Mouse (Mus musculus) forebrain, embryonic 14.5 days (tissue): Measurements from ENCODE around the gene Tatdn3. TPM values are rescaled to one million over a fixed set of nuclear protein-coding genes. Genes with fewer than 3 reads are reported as not detected.
A peak's percentile ranks its signal among the peaks of the same experiment; 100 is the strongest.
"Not testable (repeated sequence)": the region's sequence is repeated elsewhere in the genome, so short reads cannot be mapped to it uniquely, and the experiment has no call there.

Experiments
- ATAC-seq: fragments of 200-750 bp; cut with Nextera tagmentation; 2 replicates; pipeline ENCODE4 v1.8.0; 2017; ENCODE audit warnings: mild to moderate bottlenecking, moderate library complexity
- DNase-seq: peaks from one replicate; pipeline ENCODE4 v3.0.0-alpha.2; 2015; ENCODE audit warnings: low spot score
- H3K27ac ChIP-seq: fragments of 300-500 bp; sonication (generic); 2 replicates; pipeline ENCODE4 v1.5.1; 2014; ENCODE audit warnings: low read depth, mild to moderate bottlenecking, control low read depth, low read length, moderate library complexity
- H3K27me3 ChIP-seq: fragments of 300-500 bp; sonication (generic); replicated peaks from 2 replicates; pipeline ENCODE4 v1.6.1; 2014; ENCODE audit warnings: low read length, control low read depth, mixed read lengths; ENCODE audit not compliant: control insufficient read depth, insufficient read depth
- H3K36me3 ChIP-seq: fragments of 300-500 bp; sonication (generic); 2 replicates; pipeline ENCODE4 v1.6.1; 2014; ENCODE audit warnings: low read length, control low read depth; ENCODE audit not compliant: control insufficient read depth, insufficient read depth
- H3K4me1 ChIP-seq: fragments of 300-500 bp; sonication (generic); 2 replicates; pipeline ENCODE4 v1.6.1; 2014; ENCODE audit warnings: antibody characterized with exemption, low read length, control low read depth; ENCODE audit not compliant: control insufficient read depth, insufficient read depth
- H3K4me2 ChIP-seq: fragments of 300-500 bp; sonication (generic); 2 replicates; pipeline ENCODE4 v1.6.1; 2014; ENCODE audit warnings: mild to moderate bottlenecking, control low read depth, low read length
- H3K4me3 ChIP-seq: fragments of 300-500 bp; sonication (generic); 2 replicates; pipeline ENCODE4 v1.5.1; 2014; ENCODE audit warnings: low read depth, low read length, control low read depth
- H3K9ac ChIP-seq: fragments of 300-500 bp; sonication (generic); 2 replicates; pipeline ENCODE4 v1.6.1; 2014; ENCODE audit warnings: mild to moderate bottlenecking, low read length, control low read depth, moderate library complexity
- H3K9me3 ChIP-seq: fragments of 300-500 bp; sonication (generic); replicated peaks from 2 replicates; pipeline ENCODE4 v1.6.1; 2016; ENCODE audit warnings: low read length, control low read depth, mixed read lengths; ENCODE audit not compliant: control insufficient read depth
- WGBS: fragments of 180-500 bp; shearing (Covaris S2); extraction: QIAGEN DNeasy Blood & Tissue Kit; methylation state at CpG from one replicate; pipeline ENCODE4 v1.1.7; 2014; 5-methylcytosine and 5-hydroxymethylcytosine counted together
- polyA plus RNA-seq: library from polyadenylated mRNA; unstranded; fragments of >200 nt; fragmentation: Nextera tagmentation; extraction: Ambion mirVana; gene quantifications from 2 replicates; pipeline ENCODE4 v1.2.1, GENCODE M21; 2014

Gene Tatdn3
- polyA plus RNA-seq, 1 experiment from 2014 or later = 10.0 TPM

DNA sequence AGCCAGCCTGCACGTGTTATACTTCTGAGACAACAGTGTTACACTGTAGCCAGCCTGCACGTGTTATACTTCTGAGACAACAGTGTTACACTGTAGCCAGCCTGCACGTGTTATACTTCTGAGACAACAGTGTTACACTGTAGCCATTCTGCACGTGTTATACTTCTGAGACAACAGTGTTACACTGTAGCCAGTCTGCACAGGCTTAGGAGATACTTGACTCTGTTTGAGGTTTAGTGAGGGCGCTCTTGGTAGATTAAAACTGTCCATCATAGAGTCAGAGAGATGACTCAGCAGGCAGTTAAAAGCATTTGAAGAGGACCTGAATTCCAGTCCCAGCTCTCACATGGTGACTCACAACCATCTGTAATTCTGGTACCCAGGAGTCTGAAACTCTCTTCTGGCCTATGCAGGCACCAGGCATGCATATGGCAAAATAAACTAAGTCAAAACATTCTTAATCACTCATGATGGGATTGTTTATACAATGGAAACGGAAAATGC is 31.8 kb downstream of the Tatdn3 start:
- 76% methylated on average over 6 of the region's 6 CpGs for WGBS
- H3K9me3 ChIP-seq, H3K27me3 ChIP-seq, H3K9ac ChIP-seq, ATAC-seq, H3K4me2 ChIP-seq, H3K27ac ChIP-seq, H3K4me1 ChIP-seq, H3K4me3 ChIP-seq, DNase-seq, H3K36me3 ChIP-seq: not testable (repeated sequence)

DNA sequence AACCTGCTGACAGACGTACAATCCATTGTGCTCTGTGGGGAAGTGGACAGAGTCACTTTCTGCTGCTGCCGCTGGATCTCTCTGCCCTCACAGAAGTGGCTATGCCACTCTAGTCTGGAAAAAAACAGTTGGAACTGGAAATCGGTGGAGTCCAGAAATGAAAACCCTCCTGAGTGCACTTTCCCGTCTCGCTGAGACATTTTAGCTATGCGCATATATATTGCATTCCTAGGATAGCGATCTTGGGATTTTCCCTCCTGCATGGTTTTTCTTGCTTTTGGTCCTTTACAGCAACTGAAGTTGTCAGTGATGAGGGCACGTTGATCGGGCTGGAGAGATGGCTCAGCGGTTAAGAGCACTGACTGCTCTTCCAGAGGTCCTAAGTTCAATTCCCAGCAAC is 32.5 kb downstream of the Tatdn3 start:
- ATAC-seq = no peak
- Histone ChIP-seq H3K36me3 (no peaks in the 10 kb centered on the region), H3K27ac (no peak overlapping the region), H3K27me3 (no peaks in the 10 kb centered on the region), H3K4me1 (peaks cover 8% of the 10 kb centered on the region), H3K9me3 (no peaks in the 10 kb centered on the region), H3K4me2 (no peak overlapping the region), H3K4me3 (no peak overlapping the region), H3K9ac (no peak overlapping the region)
- 67% methylated on average over 10 of the region's 10 CpGs for WGBS
- DNase-seq = no peak

DNA sequence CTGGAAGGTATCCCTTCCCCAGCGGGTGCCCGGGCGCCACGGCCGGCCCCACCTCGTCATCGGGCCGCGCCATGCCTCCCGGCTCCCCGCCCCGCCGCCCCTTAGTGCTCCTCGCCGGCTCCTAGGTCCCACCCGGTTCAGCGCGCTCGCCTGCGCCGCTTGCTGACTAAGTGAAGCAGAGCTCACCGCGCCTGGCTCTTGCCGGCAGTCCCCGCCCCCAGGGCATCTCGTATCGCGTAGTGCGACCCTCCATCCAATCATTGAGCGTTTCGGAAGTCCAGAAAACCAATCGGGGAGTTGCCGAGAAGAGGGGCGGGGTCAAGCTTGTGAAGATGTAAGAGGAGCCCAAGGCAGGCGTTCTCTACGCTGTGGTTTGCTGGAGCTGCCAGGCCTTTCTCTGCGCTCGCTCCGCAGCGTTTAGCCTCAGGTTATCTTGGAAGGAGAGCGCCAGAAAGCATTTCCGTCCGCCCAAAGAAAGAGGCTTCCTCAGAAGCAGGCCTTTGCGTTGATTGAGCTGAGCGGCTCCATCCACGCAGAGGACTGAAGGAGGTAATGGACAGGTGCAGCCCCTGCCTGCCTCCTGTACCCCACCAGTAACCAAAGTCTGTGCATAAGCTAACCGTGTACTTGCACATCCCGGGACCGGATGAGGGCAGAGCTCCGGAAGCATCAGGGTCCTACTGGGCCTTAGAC is 36.6 kb downstream of the Tatdn3 start, which contains the start of gene Flvcr1:
Flvcr1 (minus strand) TSS at position 138 of the 693 bp plus-strand sequence.
- Histone ChIP-seq H3K4me1 (peaks cover 13% of the 10 kb centered on the region), H3K27ac (peak within 1 kb of the TSS; percentile 94), H3K4me3 (peak within 1 kb of the TSS; percentile 73), H3K27me3 (no peaks in the 10 kb centered on the region), H3K36me3 (peaks cover 2% of the 10 kb centered on the region; the same call in 1 of the 2 replicates), H3K9ac (peak within 1 kb of the TSS; percentile 84), H3K9me3 (no peaks in the 10 kb centered on the region), H3K4me2 (peak within 1 kb of the TSS; percentile 98)
- under 1% methylated on average over 50 of the region's 50 CpGs for WGBS
- ATAC-seq (peak; percentile 99), DNase-seq (peak; percentile 100)

DNA sequence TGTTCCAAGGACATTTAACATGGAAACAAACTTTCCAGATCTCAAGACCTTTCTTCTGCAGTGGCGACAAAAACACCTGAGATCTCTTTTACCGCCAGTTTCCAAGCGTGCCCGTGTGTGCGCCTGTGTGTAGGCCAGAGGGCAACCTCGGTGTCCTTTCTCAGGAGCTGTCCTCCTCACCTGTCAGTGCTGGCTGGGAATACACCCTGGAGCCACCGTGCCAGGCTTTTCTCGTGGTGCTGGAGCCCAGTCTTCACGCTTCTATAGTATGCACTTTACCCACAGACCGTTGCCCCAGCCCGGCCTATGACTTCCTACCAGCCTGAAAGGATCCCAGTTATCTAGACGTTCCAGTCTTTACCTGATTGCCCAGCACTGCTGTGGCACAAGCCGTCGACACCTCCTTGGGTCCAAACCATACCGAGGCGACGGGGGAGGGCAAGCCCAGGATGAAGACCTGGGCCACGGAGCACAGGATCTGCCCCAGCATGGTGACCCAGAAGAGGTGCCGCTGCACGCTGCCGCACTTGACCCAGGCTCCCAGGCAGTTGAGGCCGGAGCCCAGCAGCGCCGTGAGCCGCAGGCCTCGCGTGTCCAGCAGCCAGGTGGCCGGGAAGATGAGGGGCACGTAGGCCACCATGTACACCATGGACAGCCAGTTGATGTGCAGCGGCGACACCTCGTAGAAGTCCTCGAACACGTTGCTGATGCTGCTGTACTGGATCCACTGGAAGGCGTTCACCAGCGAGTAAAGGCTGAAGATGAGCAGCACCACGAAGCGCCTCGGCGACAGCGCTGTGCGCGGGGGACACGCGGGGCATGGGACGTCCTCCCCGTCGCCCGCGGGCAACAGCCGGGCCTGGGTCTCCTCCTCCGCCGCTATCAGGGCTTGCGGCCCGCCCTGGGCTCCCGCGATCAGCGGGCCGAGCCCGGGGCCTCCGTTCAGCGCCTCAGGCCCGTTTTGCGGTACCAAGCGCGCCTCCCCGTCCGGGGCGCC is 37.4 kb downstream of the Tatdn3 start:
- DNase-seq = no peak
- ATAC-seq = no peak; the same call in 1 of the 2 replicates

DNA sequence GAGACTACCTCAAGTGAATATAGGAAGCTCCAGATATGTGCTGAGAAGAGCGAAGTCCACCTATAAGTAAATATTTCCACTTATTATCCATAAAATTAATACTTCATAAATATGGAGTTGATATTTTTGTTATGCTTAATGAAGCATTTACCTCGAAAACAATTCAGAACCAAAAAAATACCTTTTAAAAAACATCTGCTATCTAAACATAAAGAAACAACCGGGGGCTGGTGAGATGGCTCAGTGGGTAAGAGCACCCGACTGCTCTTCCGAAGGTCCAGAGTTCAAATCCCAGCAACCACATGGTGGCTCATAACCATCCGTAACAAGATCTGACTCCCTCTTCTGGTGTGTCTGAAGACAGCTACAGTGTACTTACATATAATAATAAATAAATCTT is 38.9 kb downstream of the Tatdn3 start:
- not testable (repeated sequence) for H3K27me3 ChIP-seq, H3K27ac ChIP-seq, H3K9me3 ChIP-seq, ATAC-seq, H3K36me3 ChIP-seq, H3K4me2 ChIP-seq, DNase-seq, H3K9ac ChIP-seq, H3K4me3 ChIP-seq
- peaks cover 13% of the 10 kb centered on the region for H3K4me1 ChIP-seq
- 94% methylated on average over 5 of the region's 6 CpGs for whole genome bisulfite sequencing

More for the DNA sequence above, 37.4 kb downstream of the Tatdn3 start:
- Histone ChIP-seq H3K4me1 (peaks cover 13% of the 10 kb centered on the region), H3K36me3 (peaks cover 2% of the 10 kb centered on the region; the same call in 1 of the 2 replicates), H3K27me3 (no peaks in the 10 kb centered on the region), H3K27ac (peak overlapping the region; percentile 80; the same call in 1 of the 2 replicates), H3K4me2 (peak overlapping the region; percentile 98), H3K4me3 (peak overlapping the region; percentile 73), H3K9me3 (no peaks in the 10 kb centered on the region), H3K9ac (peak overlapping the region; percentile 84)
- 1% methylated on average over 60 of the region's 69 CpGs for WGBS

DNA sequence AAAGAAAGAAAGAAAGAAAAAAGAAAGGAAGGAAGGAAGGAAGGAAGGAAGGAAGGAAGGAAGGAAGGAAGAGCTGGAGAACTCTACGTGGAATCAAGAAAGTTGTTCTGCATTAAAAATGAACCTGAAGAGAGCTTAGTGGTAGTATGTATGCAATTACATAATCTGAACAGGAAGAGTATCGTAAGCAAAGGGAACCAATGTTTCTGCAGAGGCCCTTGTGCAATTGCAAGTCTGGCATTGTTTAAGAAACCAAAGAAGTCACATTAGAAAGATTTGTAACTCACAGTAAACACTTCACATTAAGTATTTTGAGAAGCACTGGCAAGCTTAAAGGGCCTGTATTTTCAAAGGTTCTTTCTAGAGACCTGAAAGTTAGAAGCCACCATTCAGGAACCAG is 39.6 kb downstream of the Tatdn3 start:
- no peaks in the 10 kb centered on the region for H3K9me3 ChIP-seq
- DNase-seq (no peak), ATAC-seq (no peak)
- H3K36me3 ChIP-seq = peaks cover 2% of the 10 kb centered on the region; the same call in 1 of the 2 replicates
- H3K4me1 ChIP-seq = peaks cover 13% of the 10 kb centered on the region
- H3K27me3 ChIP-seq = no peaks in the 10 kb centered on the region
- no peak overlapping the region for H3K9ac ChIP-seq
- no peak overlapping the region for H3K4me2 ChIP-seq
- no peak overlapping the region for H3K27ac ChIP-seq
- H3K4me3 ChIP-seq = no peak overlapping the region
- WGBS = 91% methylated on average over 2 of the region's 2 CpGs

DNA sequence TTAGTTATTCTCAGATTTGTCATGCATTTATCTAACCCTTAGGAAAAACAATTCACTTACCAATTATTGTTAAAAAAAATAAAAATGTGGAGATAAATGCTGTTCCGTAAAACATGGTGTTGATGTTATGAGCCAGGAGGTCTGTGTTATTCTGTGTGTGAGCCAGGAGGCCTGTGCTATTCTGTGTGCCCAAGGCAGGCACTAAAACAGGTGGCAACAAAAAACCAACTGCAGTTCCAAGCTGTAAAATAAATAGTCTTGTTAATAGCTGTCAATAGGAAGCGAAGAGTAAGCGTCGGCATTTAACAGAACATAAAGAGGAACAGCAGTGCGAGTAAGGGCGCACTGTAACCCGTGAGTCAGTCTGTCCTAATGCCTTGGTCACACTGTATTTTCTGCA is 41.7 kb downstream of the Tatdn3 start:
- no peaks in the 10 kb centered on the region for H3K27me3 ChIP-seq
- no peak overlapping the region for H3K27ac ChIP-seq
- peaks cover 2% of the 10 kb centered on the region; the same call in 1 of the 2 replicates for H3K36me3 ChIP-seq
- DNase-seq = peak; percentile 37
- ATAC-seq = no peak
- H3K9me3 ChIP-seq = no peaks in the 10 kb centered on the region
- 81% methylated on average over 7 of the region's 7 CpGs for WGBS
- no peak overlapping the region for H3K4me3 ChIP-seq
- H3K4me2 ChIP-seq = no peak overlapping the region
- no peak overlapping the region for H3K9ac ChIP-seq
- H3K4me1 ChIP-seq = peaks cover 6% of the 10 kb centered on the region; the same call in 1 of the 2 replicates

DNA sequence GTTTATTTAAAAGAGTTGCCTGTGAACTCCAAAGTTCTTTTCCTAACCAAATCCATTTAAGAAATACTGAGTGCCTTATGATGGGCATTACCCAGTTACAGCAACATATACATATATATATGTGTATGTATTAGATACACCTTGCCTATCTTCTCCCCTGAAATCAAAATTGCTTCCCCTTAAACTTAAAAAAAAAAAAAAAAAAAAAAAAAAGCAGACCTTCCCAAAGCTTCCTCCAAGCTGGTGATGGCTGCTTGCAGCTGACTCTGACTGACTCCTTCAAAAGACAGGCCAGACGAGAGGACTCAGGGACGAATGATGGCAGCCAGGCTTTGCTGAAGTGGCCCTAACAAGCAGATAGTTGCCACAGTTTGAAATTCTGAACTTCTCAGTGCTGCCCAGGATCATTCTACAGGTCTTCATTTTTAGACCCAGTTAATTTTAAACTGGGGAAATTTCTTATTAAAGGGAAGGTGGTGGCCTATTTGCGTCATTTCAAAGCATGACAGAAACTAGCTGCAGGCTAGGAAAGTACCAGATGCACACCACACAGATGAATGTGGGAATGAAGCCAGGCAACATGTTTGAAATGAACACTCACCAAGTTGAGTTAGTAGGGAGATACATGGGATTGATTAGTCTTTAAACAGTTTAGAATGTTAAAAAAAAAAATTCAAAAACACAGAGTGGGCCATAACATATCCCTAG is 42.4 kb downstream of the Tatdn3 start:
- Histone ChIP-seq H3K27ac (no peak overlapping the region), H3K9ac (no peak overlapping the region), H3K36me3 (peaks cover 2% of the 10 kb centered on the region; the same call in 1 of the 2 replicates), H3K27me3 (no peaks in the 10 kb centered on the region), H3K4me3 (no peak overlapping the region), H3K9me3 (no peaks in the 10 kb centered on the region), H3K4me1 (peaks cover 6% of the 10 kb centered on the region; the same call in 1 of the 2 replicates), H3K4me2 (no peak overlapping the region)
- WGBS = 78% methylated on average over 3 of the region's 3 CpGs
- DNase-seq (peak; percentile 47), ATAC-seq (no peak)
